Mouse (Mus musculus) midbrain, embryonic 10.5 days (tissue): ENCODE measurements around the gene Macrod2. TPM values are rescaled to one million over a fixed set of nuclear protein-coding genes. Genes with fewer than 3 reads are reported as not detected.
A peak's percentile ranks its signal among the peaks of the same experiment; 100 is the strongest.

Experiments used
- DNase-seq: peaks from one replicate; pipeline ENCODE4 v3.0.0-alpha.2; 2017; ENCODE audit warnings: low spot score
- H3K27ac ChIP-seq: fragments of 300-500 bp; sonication (generic); replicated peaks from 2 replicates; pipeline ENCODE4 v1.5.1; 2016; ENCODE audit warnings: mild to moderate bottlenecking
- H3K27me3 ChIP-seq: fragments of 300-500 bp; sonication (generic); 2 replicates; pipeline ENCODE4 v1.6.1; 2016; ENCODE audit warnings: low read depth, mild to moderate bottlenecking; ENCODE audit not compliant: poor library complexity, severe bottlenecking
- H3K36me3 ChIP-seq: fragments of 300-500 bp; sonication (generic); 2 replicates; pipeline ENCODE4 v1.6.1; 2016; ENCODE audit warnings: mild to moderate bottlenecking, moderate library complexity
- H3K4me1 ChIP-seq: fragments of 300-500 bp; sonication (generic); 2 replicates; pipeline ENCODE4 v1.6.1; 2016
- H3K4me3 ChIP-seq: fragments of 300-500 bp; sonication (generic); 2 replicates; pipeline ENCODE4 v1.5.1; 2016; ENCODE audit warnings: mild to moderate bottlenecking, moderate library complexity
- H3K9me3 ChIP-seq: fragments of 300-500 bp; sonication (generic); replicated peaks from 2 replicates; pipeline ENCODE4 v1.6.1; 2016; ENCODE audit warnings: mild to moderate bottlenecking
- whole genome bisulfite sequencing: fragments of 180-500 bp; shearing (Covaris S2); methylation state at CpG from one replicate; pipeline ENCODE4 v1.1.7; 2016; 5-methylcytosine and 5-hydroxymethylcytosine counted together
- polyA plus RNA-seq: library from polyadenylated mRNA; unstranded; fragments of >200 nt; fragmentation: Nextera tagmentation; extraction: Ambion mirVana; gene quantifications from 2 replicates; pipeline ENCODE4 v1.2.1, GENCODE M21; 2016

Macrod2 gene
- polyA plus RNA-seq, 1 experiment from 2014 or later, result 39.4 TPM

- no peak for DNase-seq
- no peaks in the 10 kb centered on the region for H3K9me3 ChIP-seq
- no peaks in the 10 kb centered on the region for H3K27me3 ChIP-seq
- H3K36me3 ChIP-seq, result no peaks in the 10 kb centered on the region
- no peak overlapping the region for H3K27ac ChIP-seq
- H3K4me1 ChIP-seq, result no peaks in the 10 kb centered on the region
- no peak overlapping the region for H3K4me3 ChIP-seq
These were observed 730.5 kb downstream of the Macrod2 start for GRCm38 (mm10) chr2:141125638-141126037.

GRCm38 (mm10) chr2:141142266-141142665 lies 747.2 kb downstream of the Macrod2 start:
- 77% methylated on average over 2 of the region's 2 CpGs for WGBS
- no peak for DNase-seq

GRCm38 (mm10) chr2:141152011-141152772 lies 757.1 kb downstream of the Macrod2 start:
- no peaks in the 10 kb centered on the region for H3K36me3 ChIP-seq
- DNase-seq, result no peak
- no peaks in the 10 kb centered on the region for H3K27me3 ChIP-seq
- peaks cover 9% of the 10 kb centered on the region for H3K4me1 ChIP-seq
- 0 out of 2 replicates have a peak overlapping the region, but pooled peaks have one; percentile 28 for H3K27ac ChIP-seq
- H3K4me3 ChIP-seq, result no peak overlapping the region
- 65% methylated on average over 7 of the region's 7 CpGs for WGBS
- no peaks in the 10 kb centered on the region for H3K9me3 ChIP-seq

More at GRCm38 (mm10) chr2:141142266-141142665, 747.2 kb downstream of the Macrod2 start:
- Histone ChIP-seq H3K27me3 (no peaks in the 10 kb centered on the region), H3K4me1 (no peaks in the 10 kb centered on the region), H3K36me3 (no peaks in the 10 kb centered on the region), H3K27ac (no peak overlapping the region), H3K9me3 (no peaks in the 10 kb centered on the region), H3K4me3 (no peak overlapping the region)

GRCm38 (mm10) chr2:141155972-141156371 lies 760.9 kb downstream of the Macrod2 start:
- 60% methylated on average over 4 of the region's 4 CpGs for WGBS
- no peaks in the 10 kb centered on the region for H3K27me3 ChIP-seq
- H3K36me3 ChIP-seq, result no peaks in the 10 kb centered on the region
- no peak for DNase-seq
- no peak overlapping the region for H3K27ac ChIP-seq
- no peak overlapping the region for H3K4me3 ChIP-seq
- peaks cover 9% of the 10 kb centered on the region for H3K4me1 ChIP-seq
- no peaks in the 10 kb centered on the region for H3K9me3 ChIP-seq

- H3K27ac ChIP-seq, result no peak overlapping the region
- no peak for DNase-seq
These were observed 762.0 kb downstream of the Macrod2 start for GRCm38 (mm10) chr2:141156979-141157593.

GRCm38 (mm10) chr2:141158161-141158560 lies 763.1 kb downstream of the Macrod2 start:
- Histone ChIP-seq H3K27me3 (no peaks in the 10 kb centered on the region), H3K27ac (no peak overlapping the region), H3K4me1 (0 out of 2 replicates have a peak, but pooled peaks cover 2% of the 10 kb centered on the region), H3K4me3 (no peak overlapping the region), H3K9me3 (no peaks in the 10 kb centered on the region), H3K36me3 (no peaks in the 10 kb centered on the region)
- WGBS, result 77% methylated on average over 7 of the region's 7 CpGs
- no peak for DNase-seq

More at GRCm38 (mm10) chr2:141156979-141157593, 762.0 kb downstream of the Macrod2 start:
- Histone ChIP-seq H3K4me3 (no peak overlapping the region), H3K36me3 (no peaks in the 10 kb centered on the region), H3K27me3 (no peaks in the 10 kb centered on the region), H3K4me1 (peaks cover 4% of the 10 kb centered on the region), H3K9me3 (no peaks in the 10 kb centered on the region)
- WGBS, result 77% methylated on average over 7 of the region's 7 CpGs

- H3K27ac ChIP-seq, result no peak overlapping the region
- H3K4me3 ChIP-seq, result no peak overlapping the region
- 30% methylated on average over 4 of the region's 4 CpGs for WGBS
- no peaks in the 10 kb centered on the region for H3K36me3 ChIP-seq
- H3K9me3 ChIP-seq, result no peaks in the 10 kb centered on the region
- H3K4me1 ChIP-seq, result no peaks in the 10 kb centered on the region
- no peaks in the 10 kb centered on the region for H3K27me3 ChIP-seq
- DNase-seq, result no peak
These were observed 768.8 kb downstream of the Macrod2 start for GRCm38 (mm10) chr2:141163918-141164317.

- no peak overlapping the region for H3K4me3 ChIP-seq
- no peaks in the 10 kb centered on the region for H3K36me3 ChIP-seq
- no peaks in the 10 kb centered on the region for H3K27me3 ChIP-seq
- no peaks in the 10 kb centered on the region for H3K4me1 ChIP-seq
- DNase-seq, result no peak
- no peak overlapping the region for H3K27ac ChIP-seq
- no peaks in the 10 kb centered on the region for H3K9me3 ChIP-seq
- 78% methylated on average over 3 of the region's 3 CpGs for WGBS
These were observed 774.5 kb downstream of the Macrod2 start for GRCm38 (mm10) chr2:141169586-141169985.

GRCm38 (mm10) chr2:141173167-141173566 lies 778.1 kb downstream of the Macrod2 start:
- H3K27ac ChIP-seq, result no peak overlapping the region
- 63% methylated on average over 1 of the region's 1 CpGs for WGBS
- no peak overlapping the region for H3K4me3 ChIP-seq
- H3K9me3 ChIP-seq, result no peaks in the 10 kb centered on the region
- no peaks in the 10 kb centered on the region for H3K27me3 ChIP-seq
- no peaks in the 10 kb centered on the region for H3K4me1 ChIP-seq
- H3K36me3 ChIP-seq, result no peaks in the 10 kb centered on the region
- DNase-seq, result no peak

GRCm38 (mm10) chr2:141173607-141174006 lies 778.5 kb downstream of the Macrod2 start:
- Histone ChIP-seq H3K27ac (no peak overlapping the region), H3K9me3 (no peaks in the 10 kb centered on the region), H3K36me3 (no peaks in the 10 kb centered on the region), H3K4me3 (no peak overlapping the region), H3K4me1 (no peaks in the 10 kb centered on the region), H3K27me3 (no peaks in the 10 kb centered on the region)
- 88% methylated on average over 3 of the region's 3 CpGs for WGBS
- no peak for DNase-seq

- no peak for DNase-seq
- H3K9me3 ChIP-seq, result no peaks in the 10 kb centered on the region
- no peak overlapping the region for H3K27ac ChIP-seq
- no peaks in the 10 kb centered on the region for H3K36me3 ChIP-seq
- 76% methylated on average over 1 of the region's 1 CpGs for WGBS
- no peak overlapping the region for H3K4me3 ChIP-seq
- no peaks in the 10 kb centered on the region for H3K27me3 ChIP-seq
- peaks cover 5% of the 10 kb centered on the region; the same call in 1 of the 2 replicates for H3K4me1 ChIP-seq
These were observed 785.5 kb downstream of the Macrod2 start for GRCm38 (mm10) chr2:141180656-141181055.

GRCm38 (mm10) chr2:141182034-141182759 lies 787.1 kb downstream of the Macrod2 start:
- 78% methylated on average over 5 of the region's 5 CpGs for WGBS
- DNase-seq, result no peak
- Histone ChIP-seq H3K4me1 (peaks cover 5% of the 10 kb centered on the region; the same call in 1 of the 2 replicates), H3K36me3 (no peaks in the 10 kb centered on the region), H3K27me3 (no peaks in the 10 kb centered on the region), H3K9me3 (no peaks in the 10 kb centered on the region), H3K4me3 (no peak overlapping the region), H3K27ac (no peak overlapping the region)

- no peaks in the 10 kb centered on the region for H3K9me3 ChIP-seq
- H3K36me3 ChIP-seq, result no peaks in the 10 kb centered on the region
- no peak overlapping the region for H3K4me3 ChIP-seq
- no peaks in the 10 kb centered on the region for H3K27me3 ChIP-seq
- no peaks in the 10 kb centered on the region for H3K4me1 ChIP-seq
- no peak overlapping the region for H3K27ac ChIP-seq
- no peak for DNase-seq
These were observed 799.4 kb downstream of the Macrod2 start for GRCm38 (mm10) chr2:141194476-141194875.
